Mouse (Mus musculus): ENCODE measurements around the gene Tmem138. TPM values are rescaled to one million over a fixed set of nuclear protein-coding genes. Genes with fewer than 3 reads are reported as not detected.

Tmem138 gene
- polyA plus RNA-seq (2014; fragmentation: Nextera tagmentation; extraction: Ambion mirVana), result 42.2 and 44.8 TPM in 2 replicates

GRCm38 (mm10) chr19:10576690-10577561 lies at the start of gene Tmem138, which contains the start of gene Cyb561a3:
Gene Tmem138 (minus strand): TSS chr19:10577362.
Gene Cyb561a3 (plus strand): TSS chr19:10577172.
- Histone ChIP-seq H3K27ac (ENCODE audit: low read depth) (peak within 1 kb of the TSS; percentile 75), H3K4me1 (ENCODE audit: insufficient read depth) (peaks cover 4% of the 10 kb centered on the region; the same call in 1 of the 2 replicates), H3K4me3 (ENCODE audit: low read depth, low read length) (peak within 1 kb of the TSS; percentile 57), H3K27me3 (ENCODE audit: insufficient read depth, low read length) (no peaks in the 10 kb centered on the region), H3K36me3 (ENCODE audit: insufficient read depth) (peaks cover 32% of the 10 kb centered on the region), H3K4me2 (peak within 1 kb of the TSS; percentile 73), H3K9me3 (ENCODE audit: low read depth, low read length) (no peaks in the 10 kb centered on the region), H3K9ac (peak within 1 kb of the TSS; percentile 62)
- under 1% methylated on average over 44 of the region's 44 CpGs for WGBS
- DNase-seq (peak; percentile 98), ATAC-seq (ENCODE audit: insufficient read depth) (peak; percentile 97)
- peak; percentile 65 for TF ChIP-seq CTCF (IDR thresholded peaks at IDR 0.05; ENCODE audit: low read depth)

GRCm38 (mm10) chr19:10608573-10609240 lies 31.5 kb upstream of the Tmem138 start:
- WGBS, result 83% methylated on average over 5 of the region's 5 CpGs
- ATAC-seq (ENCODE audit: insufficient read depth), result no peak
- H3K27ac ChIP-seq (ENCODE audit: low read depth), result no peak overlapping the region
- no peak for TF ChIP-seq CTCF (IDR thresholded peaks at IDR 0.05; ENCODE audit: low read depth)
- H3K27me3 ChIP-seq (ENCODE audit: insufficient read depth, low read length), result no peaks in the 10 kb centered on the region
- peaks cover 69% of the 10 kb centered on the region for H3K36me3 ChIP-seq (ENCODE audit: insufficient read depth)
- DNase-seq, result no peak
- no peak overlapping the region for H3K4me2 ChIP-seq
- no peak overlapping the region for H3K4me3 ChIP-seq (ENCODE audit: low read depth, low read length)
- no peaks in the 10 kb centered on the region for H3K9me3 ChIP-seq (ENCODE audit: low read depth, low read length)
- H3K9ac ChIP-seq, result no peak overlapping the region
- H3K4me1 ChIP-seq (ENCODE audit: insufficient read depth), result peaks cover 9% of the 10 kb centered on the region; the same call in 1 of the 2 replicates

DNA sequence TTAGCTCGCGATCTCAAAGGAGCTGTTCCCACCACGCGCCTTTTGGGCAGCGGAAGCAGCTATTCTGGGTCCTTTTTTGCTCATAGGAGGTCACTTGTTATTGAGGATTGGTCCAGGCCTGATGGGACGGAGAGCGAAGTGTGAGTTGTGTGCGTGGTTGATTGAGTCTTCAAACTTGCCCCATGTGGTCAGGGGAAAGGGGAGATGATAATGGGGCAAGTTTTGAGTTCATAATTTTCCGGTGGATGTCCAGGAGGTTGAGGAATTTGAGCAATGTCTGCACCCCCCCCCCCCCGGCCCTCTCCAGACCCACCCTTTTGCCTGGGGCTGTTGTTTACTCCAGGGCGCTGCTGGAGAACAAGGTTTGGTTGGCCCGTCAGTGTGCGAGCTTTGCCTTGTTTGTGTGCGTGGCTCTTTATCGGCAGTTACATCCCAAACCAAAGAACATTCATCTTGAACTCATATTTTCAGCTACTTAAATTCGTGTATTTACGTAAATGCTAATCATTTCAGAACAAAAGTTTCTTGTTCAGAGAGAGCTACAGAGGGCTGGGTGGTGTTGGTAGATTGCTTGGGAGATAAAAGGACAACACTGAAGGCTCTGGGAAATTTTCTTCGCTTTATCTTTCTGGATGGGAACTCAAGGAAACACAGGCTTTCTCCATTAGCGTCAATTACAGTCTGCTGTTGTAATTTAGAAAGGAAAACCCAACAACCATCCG lies 28.9 kb upstream of the Tmem138 start:
- no peak for TF ChIP-seq CTCF (IDR thresholded peaks at IDR 0.05; ENCODE audit: low read depth)
- Histone ChIP-seq H3K9ac (peak overlapping the region; percentile 94), H3K27ac (ENCODE audit: low read depth) (peak overlapping the region; percentile 92), H3K36me3 (ENCODE audit: insufficient read depth) (peaks cover 43% of the 10 kb centered on the region), H3K4me1 (ENCODE audit: insufficient read depth) (peaks cover 9% of the 10 kb centered on the region; the same call in 1 of the 2 replicates), H3K4me2 (peak overlapping the region; percentile 75), H3K9me3 (ENCODE audit: low read depth, low read length) (no peaks in the 10 kb centered on the region), H3K4me3 (ENCODE audit: low read depth, low read length) (peak overlapping the region; percentile 94), H3K27me3 (ENCODE audit: insufficient read depth, low read length) (no peaks in the 10 kb centered on the region)
- WGBS, result 5% methylated on average over 20 of the region's 20 CpGs
- ATAC-seq (ENCODE audit: insufficient read depth), result peak; percentile 1; the same call in 1 of the 2 replicates
- peak; percentile 48 for DNase-seq

DNA sequence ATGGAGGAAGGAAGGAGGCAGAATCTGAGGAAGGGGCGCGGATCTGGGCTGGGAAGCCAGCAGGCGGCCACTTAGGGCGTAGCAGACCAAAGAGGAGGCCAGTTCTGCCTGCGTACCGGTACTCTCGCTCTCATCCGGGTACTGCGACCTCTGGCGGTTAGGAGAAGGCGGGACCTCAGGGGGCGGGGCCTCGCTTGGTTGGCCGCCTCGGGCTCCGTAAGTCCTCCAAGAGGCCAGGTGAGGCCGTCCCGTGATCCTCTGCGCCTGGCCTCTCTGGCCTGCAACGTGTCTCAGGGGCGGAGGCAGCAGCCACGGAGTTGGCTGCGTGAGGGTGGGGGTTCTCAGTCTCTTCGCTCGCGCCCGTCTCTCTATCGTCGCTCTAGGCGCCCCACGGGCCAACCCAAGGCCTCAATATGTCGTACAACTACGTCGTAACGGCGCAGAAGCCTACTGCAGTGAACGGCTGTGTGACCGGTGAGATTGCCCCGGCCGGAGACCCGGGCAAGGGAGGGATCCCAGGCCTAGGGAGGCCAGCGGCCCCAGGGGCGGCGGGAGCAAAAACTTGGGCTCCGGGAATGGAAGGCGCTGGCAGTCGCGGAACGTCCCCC lies 28.2 kb upstream of the Tmem138 start, which contains the start of the genes Ddb1 and Tkfc:
TSS of gene Ddb1 (plus strand) at position 35 of the 608 bp plus-strand sequence.
TSS of gene Tkfc (minus strand) at position 362 of the 608 bp plus-strand sequence.
- peak within 1 kb of the TSS; percentile 75 for H3K4me2 ChIP-seq
- TF ChIP-seq CTCF (IDR thresholded peaks at IDR 0.05; ENCODE audit: low read depth), result peak; percentile 80
- under 1% methylated on average over 49 of the region's 49 CpGs for WGBS
- no peaks in the 10 kb centered on the region for H3K9me3 ChIP-seq (ENCODE audit: low read depth, low read length)
- ATAC-seq (ENCODE audit: insufficient read depth) (peak; percentile 96), DNase-seq (peak; percentile 99)
- H3K27me3 ChIP-seq (ENCODE audit: insufficient read depth, low read length), result no peaks in the 10 kb centered on the region
- peak within 1 kb of the TSS; percentile 94 for H3K4me3 ChIP-seq (ENCODE audit: low read depth, low read length)
- peaks cover 9% of the 10 kb centered on the region; the same call in 1 of the 2 replicates for H3K4me1 ChIP-seq (ENCODE audit: insufficient read depth)
- peak within 1 kb of the TSS; percentile 94 for H3K9ac ChIP-seq
- peaks cover 37% of the 10 kb centered on the region for H3K36me3 ChIP-seq (ENCODE audit: insufficient read depth)
- H3K27ac ChIP-seq (ENCODE audit: low read depth), result peak within 1 kb of the TSS; percentile 92

GRCm38 (mm10) chr19:10604534-10604933 lies 27.4 kb upstream of the Tmem138 start:
- H3K27me3 ChIP-seq (ENCODE audit: insufficient read depth, low read length), result no peaks in the 10 kb centered on the region
- peak overlapping the region; percentile 92 for H3K27ac ChIP-seq (ENCODE audit: low read depth)
- H3K4me2 ChIP-seq, result peak overlapping the region; percentile 71
- ATAC-seq (ENCODE audit: insufficient read depth) (no peak), DNase-seq (no peak)
- peak overlapping the region; percentile 70 for H3K9ac ChIP-seq
- H3K9me3 ChIP-seq (ENCODE audit: low read depth, low read length), result no peaks in the 10 kb centered on the region
- peak overlapping the region; percentile 94 for H3K4me3 ChIP-seq (ENCODE audit: low read depth, low read length)
- peaks cover 31% of the 10 kb centered on the region for H3K36me3 ChIP-seq (ENCODE audit: insufficient read depth)
- H3K4me1 ChIP-seq (ENCODE audit: insufficient read depth), result peaks cover 9% of the 10 kb centered on the region; the same call in 1 of the 2 replicates
- WGBS, result 39% methylated on average over 3 of the region's 3 CpGs
- no peak for TF ChIP-seq CTCF (IDR thresholded peaks at IDR 0.05; ENCODE audit: low read depth)

Data from lung, embryonic 14.5 days (tissue).